Mouse (Mus musculus): ENCODE data around the gene Sdhaf2. TPM values are rescaled to one million over a fixed set of nuclear protein-coding genes. Genes with fewer than 3 reads are reported as not detected.

The Sdhaf2 gene
- polyA plus RNA-seq, 1 experiment from 2014 or later = 23.6 TPM

DNA sequence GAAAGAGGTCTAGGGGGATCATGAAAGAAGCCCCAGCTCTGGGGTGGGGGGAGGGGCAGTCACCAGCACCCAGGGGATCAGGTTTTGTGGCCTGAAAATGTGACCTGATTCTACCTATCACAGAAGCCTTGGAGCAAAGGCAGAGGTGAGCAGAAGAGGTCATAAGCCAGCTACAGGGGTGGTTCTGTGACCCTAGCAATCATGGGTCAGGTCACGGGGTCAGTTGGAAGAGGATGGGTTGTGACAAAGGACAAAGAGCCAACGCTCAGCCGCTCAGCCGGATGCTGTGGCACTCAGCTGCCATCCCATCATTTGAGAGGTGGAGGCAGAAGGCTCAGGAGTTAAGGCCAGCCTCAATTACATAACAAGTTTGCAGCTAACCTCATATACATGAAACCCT, 61.5 kb downstream of the Sdhaf2 start:
- no peak overlapping the region for H3K9ac ChIP-seq (replicated peaks)
- H3K36me3 ChIP-seq (replicated peaks; ENCODE audit: insufficient read depth, low read length) = no peaks in the 10 kb centered on the region
- WGBS (ENCODE audit: insufficient replicate concordance) = 38% methylated on average over 4 of the region's 4 CpGs
- no peak for ATAC-seq
- TF ChIP-seq EP300 (IDR thresholded peaks at IDR 0.05; ENCODE audit: low read depth) = no peak
- TF ChIP-seq CTCF (IDR thresholded peaks at IDR 0.05; ENCODE audit: low read depth) = no peak
- DNase-seq = no peak
- no peaks in the 10 kb centered on the region for H3K9me3 ChIP-seq (ENCODE audit: low read length)
- H3K4me2 ChIP-seq (ENCODE audit: low read depth, low read length) = no peak overlapping the region
- no peak overlapping the region for H3K27ac ChIP-seq (ENCODE audit: low read depth)
- peaks cover 20% of the 10 kb centered on the region for H3K27me3 ChIP-seq (ENCODE audit: insufficient read depth, low read length)
- H3K4me1 ChIP-seq (ENCODE audit: insufficient read depth) = 0 out of 2 replicates have a peak, but pooled peaks cover 3% of the 10 kb centered on the region
- H3K4me3 ChIP-seq (ENCODE audit: low read depth, low read length) = no peak overlapping the region

DNA sequence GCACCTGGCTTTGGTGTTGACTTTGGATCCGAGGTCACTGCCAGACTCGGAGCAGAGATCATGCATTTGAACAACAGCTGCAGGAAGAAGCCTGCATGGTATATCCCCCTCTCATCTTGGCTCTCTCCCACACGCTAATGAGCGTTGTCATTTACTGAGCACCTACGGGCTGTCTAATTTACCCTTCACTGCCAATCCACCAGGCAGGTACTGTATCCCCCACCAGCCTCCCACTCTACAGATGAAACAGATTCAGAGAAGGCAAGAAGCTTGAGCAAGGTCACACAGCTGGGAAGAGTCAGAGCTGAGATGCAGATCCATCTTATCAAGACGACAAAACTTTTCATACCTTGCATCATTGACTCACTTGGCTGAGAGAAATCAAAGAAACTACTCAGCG, 64.4 kb downstream of the Sdhaf2 start:
- TF ChIP-seq EP300 (IDR thresholded peaks at IDR 0.05; ENCODE audit: low read depth) = no peak
- no peak for TF ChIP-seq CTCF (IDR thresholded peaks at IDR 0.05; ENCODE audit: low read depth)
- WGBS (ENCODE audit: insufficient replicate concordance) = 45% methylated on average over 7 of the region's 7 CpGs
- no peak for DNase-seq
- Histone ChIP-seq H3K4me2 (ENCODE audit: low read depth, low read length) (no peak overlapping the region), H3K9ac (replicated peaks) (no peak overlapping the region), H3K9me3 (ENCODE audit: low read length) (no peaks in the 10 kb centered on the region), H3K4me1 (ENCODE audit: insufficient read depth) (peaks cover 13% of the 10 kb centered on the region; the same call in 1 of the 2 replicates), H3K27ac (ENCODE audit: low read depth) (no peak overlapping the region), H3K36me3 (replicated peaks; ENCODE audit: insufficient read depth, low read length) (no peaks in the 10 kb centered on the region), H3K27me3 (ENCODE audit: insufficient read depth, low read length) (peaks cover 47% of the 10 kb centered on the region), H3K4me3 (ENCODE audit: low read depth, low read length) (no peak overlapping the region)
- no peak for ATAC-seq

DNA sequence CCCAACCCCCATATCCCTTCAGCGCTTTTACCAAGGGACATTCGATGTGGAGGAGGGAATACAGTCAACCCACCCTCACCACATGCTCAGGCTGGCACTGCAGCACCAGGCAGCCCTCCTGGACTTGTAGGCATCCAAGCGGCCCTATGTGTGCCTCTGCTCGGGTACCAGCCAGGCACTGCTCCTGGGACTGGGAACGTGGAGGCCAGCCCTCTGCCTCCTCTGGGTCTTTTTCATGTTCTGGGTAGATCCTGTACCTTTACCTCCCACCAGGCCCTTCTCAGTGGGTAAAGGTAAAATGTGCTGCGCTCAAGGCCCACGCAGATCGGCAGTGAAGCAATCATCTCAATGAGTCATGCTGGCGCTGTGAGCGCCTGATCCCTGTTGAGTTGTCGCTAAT, 66.0 kb downstream of the Sdhaf2 start:
- Histone ChIP-seq H3K4me2 (ENCODE audit: low read depth, low read length) (no peak overlapping the region), H3K9ac (replicated peaks) (no peak overlapping the region), H3K4me3 (ENCODE audit: low read depth, low read length) (no peak overlapping the region), H3K27ac (ENCODE audit: low read depth) (no peak overlapping the region), H3K9me3 (ENCODE audit: low read length) (no peaks in the 10 kb centered on the region), H3K27me3 (ENCODE audit: insufficient read depth, low read length) (peaks cover 64% of the 10 kb centered on the region), H3K4me1 (ENCODE audit: insufficient read depth) (peaks cover 13% of the 10 kb centered on the region; the same call in 1 of the 2 replicates), H3K36me3 (replicated peaks; ENCODE audit: insufficient read depth, low read length) (no peaks in the 10 kb centered on the region)
- DNase-seq = no peak
- TF ChIP-seq EP300 (IDR thresholded peaks at IDR 0.05; ENCODE audit: low read depth) = no peak
- TF ChIP-seq CTCF (IDR thresholded peaks at IDR 0.05; ENCODE audit: low read depth) = no peak
- ATAC-seq = no peak
- 59% methylated on average over 11 of the region's 11 CpGs for WGBS (ENCODE audit: insufficient replicate concordance)

DNA sequence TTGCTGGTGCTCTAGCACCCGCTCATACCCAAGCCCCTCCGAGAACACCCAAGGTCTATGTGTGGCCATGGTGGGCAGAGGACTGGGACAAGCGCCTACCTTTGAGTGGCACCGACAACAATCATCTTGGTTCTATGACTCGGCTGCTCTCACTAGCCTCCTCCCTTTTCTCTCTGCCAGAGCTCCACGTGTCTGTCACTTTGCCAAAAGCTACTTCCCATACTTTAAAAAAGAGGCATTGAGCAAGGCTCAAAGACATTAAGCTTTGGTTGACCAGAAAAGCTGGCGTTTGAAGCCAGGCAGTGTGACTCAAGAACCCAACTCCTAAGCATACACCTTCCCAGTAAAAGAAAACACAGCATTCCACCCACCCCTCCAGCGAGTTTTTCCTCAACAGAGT, 67.8 kb downstream of the Sdhaf2 start:
- Histone ChIP-seq H3K27me3 (ENCODE audit: insufficient read depth, low read length) (peaks cover 77% of the 10 kb centered on the region), H3K4me1 (ENCODE audit: insufficient read depth) (peaks cover 9% of the 10 kb centered on the region; the same call in 1 of the 2 replicates), H3K27ac (ENCODE audit: low read depth) (no peak overlapping the region), H3K9me3 (ENCODE audit: low read length) (no peaks in the 10 kb centered on the region), H3K4me2 (ENCODE audit: low read depth, low read length) (no peak overlapping the region), H3K4me3 (ENCODE audit: low read depth, low read length) (no peak overlapping the region), H3K36me3 (replicated peaks; ENCODE audit: insufficient read depth, low read length) (no peaks in the 10 kb centered on the region), H3K9ac (replicated peaks) (no peak overlapping the region)
- 25% methylated on average over 8 of the region's 8 CpGs for WGBS (ENCODE audit: insufficient replicate concordance)
- no peak for DNase-seq
- ATAC-seq = no peak
- TF ChIP-seq EP300 (IDR thresholded peaks at IDR 0.05; ENCODE audit: low read depth) = no peak
- TF ChIP-seq CTCF (IDR thresholded peaks at IDR 0.05; ENCODE audit: low read depth) = no peak

DNA sequence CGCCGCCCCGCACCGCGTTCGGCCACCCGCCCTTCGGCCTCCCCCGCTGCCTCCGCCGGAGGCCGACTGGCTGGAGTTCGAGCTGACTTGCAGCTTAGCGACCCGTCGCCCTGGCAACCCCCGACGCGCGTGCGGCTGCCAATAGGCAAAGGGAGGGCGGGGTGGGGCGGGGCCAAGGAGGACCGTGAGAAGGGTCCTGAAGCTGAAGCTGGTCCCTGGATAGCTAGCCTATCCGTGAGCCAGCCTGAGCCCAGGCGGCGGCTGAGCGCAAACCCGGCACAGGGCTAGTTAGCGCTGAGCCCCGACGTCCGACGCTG, 68.5 kb downstream of the Sdhaf2 start:
- H3K4me1 ChIP-seq (ENCODE audit: insufficient read depth) = peaks cover 9% of the 10 kb centered on the region; the same call in 1 of the 2 replicates
- H3K36me3 ChIP-seq (replicated peaks; ENCODE audit: insufficient read depth, low read length) = no peaks in the 10 kb centered on the region
- peak; percentile 60 for DNase-seq
- TF ChIP-seq CTCF (IDR thresholded peaks at IDR 0.05; ENCODE audit: low read depth) (no peak), EP300 (IDR thresholded peaks at IDR 0.05; ENCODE audit: low read depth) (no peak)
- under 1% methylated on average over 32 of the region's 34 CpGs for WGBS (ENCODE audit: insufficient replicate concordance)
- H3K4me2 ChIP-seq (ENCODE audit: low read depth, low read length) = peak overlapping the region; percentile 67
- peaks cover 80% of the 10 kb centered on the region for H3K27me3 ChIP-seq (ENCODE audit: insufficient read depth, low read length)
- no peaks in the 10 kb centered on the region for H3K9me3 ChIP-seq (ENCODE audit: low read length)
- peak; percentile 36 for ATAC-seq
- peak overlapping the region; percentile 39; the same call in 1 of the 2 replicates for H3K4me3 ChIP-seq (ENCODE audit: low read depth, low read length)
- no peak overlapping the region for H3K27ac ChIP-seq (ENCODE audit: low read depth)
- no peak overlapping the region for H3K9ac ChIP-seq (replicated peaks)

GRCm38 (mm10) chr19:10456752-10457483, 69.0 kb downstream of the Sdhaf2 start, which contains the start of gene Lrrc10b:
TSS of gene Lrrc10b (minus strand) at chr19:10457473.
- Histone ChIP-seq H3K36me3 (replicated peaks; ENCODE audit: insufficient read depth, low read length) (no peaks in the 10 kb centered on the region), H3K9me3 (ENCODE audit: low read length) (no peaks in the 10 kb centered on the region), H3K4me1 (ENCODE audit: insufficient read depth) (peaks cover 9% of the 10 kb centered on the region; the same call in 1 of the 2 replicates), H3K27me3 (ENCODE audit: insufficient read depth, low read length) (peaks cover 78% of the 10 kb centered on the region), H3K27ac (ENCODE audit: low read depth) (no peak within 1 kb of the TSS), H3K4me3 (ENCODE audit: low read depth, low read length) (peak within 1 kb of the TSS; percentile 39), H3K4me2 (ENCODE audit: low read depth, low read length) (peak within 1 kb of the TSS; percentile 67), H3K9ac (replicated peaks) (no peak within 1 kb of the TSS)
- peak; percentile 59 for ATAC-seq
- WGBS (ENCODE audit: insufficient replicate concordance) = 2% methylated on average over 82 of the region's 96 CpGs
- TF ChIP-seq EP300 (IDR thresholded peaks at IDR 0.05; ENCODE audit: low read depth) (no peak), CTCF (IDR thresholded peaks at IDR 0.05; ENCODE audit: low read depth) (peak; percentile 54)
- peak; percentile 63 for DNase-seq

All from liver, postnatal 0 days (tissue).